Mouse (Mus musculus) spleen, postnatal 14 days (tissue): ENCODE measurements around the gene Gsdma.
A peak's percentile ranks its signal among the peaks of the same experiment; 100 is the strongest.
"Not testable (repeated sequence)": the region's sequence is repeated elsewhere in the genome, so short reads cannot be mapped to it uniquely, and the experiment has no call there.

Source experiments
- DNase-seq, 2 experiments: peaks; one replicate each; pipeline ENCODE4 v3.0.0; 2021 to 2022; ENCODE audit warnings: low spot score in 2 of 2

The Gsdma gene

DNA sequence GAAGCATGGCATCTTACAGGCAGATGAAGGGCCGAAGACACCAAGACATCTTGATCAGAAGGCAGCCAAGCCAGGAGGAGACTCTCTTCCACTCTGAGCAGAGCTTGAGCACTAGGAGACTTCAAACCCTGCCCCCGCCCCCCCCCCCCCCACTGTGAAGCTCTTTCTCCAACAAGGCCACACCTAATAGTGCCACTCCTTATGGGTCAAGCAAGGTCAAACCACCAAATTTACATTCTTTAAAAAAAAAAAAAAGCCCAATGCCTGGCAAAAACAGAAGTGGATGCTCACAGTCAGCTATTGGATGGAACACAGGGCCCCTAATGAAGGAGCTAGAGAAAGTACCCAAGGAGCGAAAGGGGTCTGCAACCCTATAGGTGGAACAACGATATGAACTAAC, 16.4 kb downstream of the Gsdma start:
- not testable (repeated sequence) for DNase-seq

GRCm38 (mm10) chr11:98681186-98681585, 17.0 kb downstream of the Gsdma start:
- DNase-seq: no peak

DNA sequence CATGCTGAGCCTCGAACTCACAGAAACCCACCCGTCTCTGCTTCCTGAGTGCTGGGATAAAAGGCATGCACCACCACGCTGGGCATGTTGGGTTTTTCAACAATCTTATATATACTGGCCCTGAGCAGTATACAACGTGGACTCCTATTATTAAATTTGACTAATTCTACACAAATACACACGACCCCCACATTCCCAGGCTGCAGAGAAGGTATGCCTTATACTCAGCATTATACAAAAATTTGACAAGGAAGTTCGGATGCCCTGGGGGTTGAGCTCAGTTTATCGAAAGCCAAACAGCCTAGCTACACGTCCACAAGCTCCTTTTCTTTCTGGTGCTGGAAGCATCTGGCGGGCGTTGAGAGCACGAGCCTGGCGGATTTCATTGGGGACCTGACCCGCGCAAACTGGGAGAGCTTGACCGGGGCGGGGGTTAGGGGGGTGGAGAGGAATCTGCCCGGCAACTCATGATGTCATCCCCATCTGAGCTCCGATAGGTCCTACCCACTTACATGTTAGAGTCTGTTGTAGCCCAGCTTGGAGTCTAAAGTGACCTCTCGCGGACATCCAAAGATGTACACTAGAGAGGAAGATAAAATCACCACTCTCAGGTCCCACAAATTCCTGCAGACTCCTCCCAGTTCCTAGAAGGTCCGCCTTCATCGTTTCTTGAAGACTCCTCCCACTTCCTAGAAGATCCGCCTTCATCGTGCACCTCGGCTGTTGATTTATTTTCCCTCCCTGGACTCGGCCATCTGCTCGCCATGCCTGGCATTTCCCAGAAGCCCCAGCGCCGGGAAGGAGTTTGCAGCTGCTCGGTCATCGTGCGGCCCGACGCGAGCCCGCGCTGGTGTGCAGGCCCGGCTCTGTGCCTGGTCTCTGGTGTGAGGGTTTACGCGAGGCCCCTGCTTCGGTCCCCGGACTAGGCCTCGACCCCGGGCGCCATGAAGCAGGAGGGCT, 17.9 kb downstream of the Gsdma start, which contains the start of gene Psmd3:
Psmd3 (plus strand) TSS at position 769 of the 960 bp plus-strand sequence.
- DNase-seq: peak; percentile 97 to 98

DNA sequence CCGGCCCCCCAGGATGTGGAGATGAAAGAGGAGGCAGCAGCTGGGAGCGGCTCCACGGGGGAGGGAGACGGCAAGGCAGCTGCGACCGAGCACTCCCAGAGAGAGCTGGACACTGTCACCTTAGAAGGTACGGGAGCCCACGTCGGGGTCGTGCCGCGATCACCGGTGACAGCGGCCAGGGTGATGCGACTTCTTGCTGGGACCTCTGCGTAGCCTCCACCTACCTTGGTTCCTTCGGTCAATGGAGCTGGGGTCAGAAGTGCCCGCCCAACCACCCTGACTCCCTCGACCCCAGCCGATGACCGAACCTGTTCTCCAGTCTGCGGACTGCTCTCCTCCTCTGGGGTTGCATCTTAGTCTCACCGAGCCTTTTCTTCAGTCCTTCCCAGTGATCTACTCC, 18.7 kb downstream of the Gsdma start:
- DNase-seq: no peak

GRCm38 (mm10) chr11:98685642-98686041, 21.5 kb downstream of the Gsdma start:
- DNase-seq: no peak

GRCm38 (mm10) chr11:98686976-98687375, 22.8 kb downstream of the Gsdma start:
- no peak for DNase-seq

DNA sequence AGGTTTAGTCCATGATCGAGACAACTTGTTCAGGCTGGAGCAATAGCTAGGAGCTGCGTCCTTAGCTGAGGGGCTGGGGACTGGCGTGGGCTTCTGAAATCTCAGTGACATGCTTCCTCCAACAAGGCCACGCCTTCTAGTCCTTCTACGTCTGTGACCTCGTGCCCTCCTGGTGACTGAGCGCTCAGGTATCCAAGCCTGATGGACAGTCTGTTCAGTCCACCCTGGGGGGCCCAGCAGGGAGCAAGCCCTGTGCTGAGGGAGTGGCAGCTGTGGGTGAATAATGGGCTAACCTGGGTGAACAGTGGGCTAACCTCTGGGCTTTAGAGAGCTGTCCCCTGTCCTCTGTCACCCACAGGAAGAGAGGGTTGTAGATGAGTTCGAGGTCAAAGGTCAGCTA, 23.9 kb downstream of the Gsdma start:
- DNase-seq: no peak

GRCm38 (mm10) chr11:98693201-98693600, 29.1 kb downstream of the Gsdma start:
- DNase-seq: no peak

GRCm38 (mm10) chr11:98693746-98694145, 29.6 kb downstream of the Gsdma start:
- no peak for DNase-seq

- DNase-seq: no peak
These were observed 30.1 kb downstream of the Gsdma start for GRCm38 (mm10) chr11:98694301-98694700.

DNA sequence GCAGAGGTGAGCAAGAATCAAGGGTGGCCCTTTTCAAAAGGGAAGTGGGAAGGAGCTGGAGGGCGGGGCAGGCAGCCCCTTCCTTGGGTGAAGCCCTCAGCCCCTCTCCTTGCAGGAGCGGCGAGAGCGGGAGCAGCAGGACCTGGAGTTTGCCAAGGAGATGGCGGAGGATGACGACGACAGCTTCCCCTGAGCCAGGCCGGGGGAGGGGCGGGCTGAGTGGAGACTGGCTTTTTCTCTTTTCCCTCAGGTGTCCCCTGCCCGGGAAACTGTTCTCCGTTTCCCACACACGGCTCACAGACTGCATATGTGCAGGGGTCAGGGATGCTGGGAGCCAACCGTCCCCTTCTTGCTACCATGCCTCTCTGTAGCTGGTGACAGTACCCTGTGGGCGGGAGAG, 31.3 kb downstream of the Gsdma start:
- DNase-seq: no peak

- no peak for DNase-seq
These were observed 32.5 kb downstream of the Gsdma start for GRCm38 (mm10) chr11:98696454-98697216.

DNA sequence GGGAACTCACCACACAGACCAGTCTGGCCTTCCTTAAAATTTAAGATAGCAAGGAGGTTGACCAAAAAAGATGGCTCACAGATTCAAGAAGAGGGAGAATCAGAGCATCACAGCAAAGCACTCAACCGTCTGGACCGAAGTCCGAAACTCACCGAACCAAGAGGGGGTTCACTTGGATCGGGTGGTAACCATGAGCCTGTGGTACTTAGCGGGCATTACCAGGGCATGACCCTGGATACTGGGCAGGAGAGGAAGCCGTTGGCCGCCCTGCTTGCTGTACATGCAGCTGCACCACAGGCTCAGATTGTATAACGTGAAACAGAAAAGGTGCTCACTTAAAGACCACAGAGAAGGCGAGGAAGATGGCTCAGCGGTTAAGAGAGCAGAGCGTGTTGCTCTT, 33.1 kb downstream of the Gsdma start:
- DNase-seq: no peak

- no peak for DNase-seq
These were observed 34.9 kb downstream of the Gsdma start for GRCm38 (mm10) chr11:98698849-98699640.

GRCm38 (mm10) chr11:98699911-98700310, 35.8 kb downstream of the Gsdma start:
- peak; percentile 57 to 74 for DNase-seq

DNA sequence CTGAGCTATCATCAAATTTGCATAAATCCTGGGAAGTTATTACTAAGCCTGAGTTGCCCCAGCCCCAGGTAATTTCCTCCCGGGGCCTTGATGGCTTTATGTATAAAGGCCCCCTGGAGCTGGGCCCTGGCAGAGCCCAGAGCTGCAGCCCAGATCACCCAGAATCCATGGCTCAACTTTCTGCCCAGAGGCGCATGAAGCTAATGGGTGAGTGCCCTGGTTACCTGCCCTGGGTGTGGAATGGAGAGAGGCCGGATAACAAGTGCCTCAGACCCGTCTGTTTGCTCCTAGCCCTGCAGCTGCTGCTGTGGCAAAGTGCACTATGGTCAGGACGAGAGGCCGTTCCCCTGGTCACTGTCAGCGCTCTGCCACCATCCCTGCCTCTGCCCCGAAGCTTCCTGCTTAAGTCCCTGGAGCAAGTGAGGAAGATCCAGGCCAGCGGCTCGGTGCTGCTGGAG, 37.1 kb downstream of the Gsdma start, which contains the start of gene Csf3:
Csf3 (plus strand) TSS at position 51 of the 458 bp plus-strand sequence.
- no peak for DNase-seq

DNA sequence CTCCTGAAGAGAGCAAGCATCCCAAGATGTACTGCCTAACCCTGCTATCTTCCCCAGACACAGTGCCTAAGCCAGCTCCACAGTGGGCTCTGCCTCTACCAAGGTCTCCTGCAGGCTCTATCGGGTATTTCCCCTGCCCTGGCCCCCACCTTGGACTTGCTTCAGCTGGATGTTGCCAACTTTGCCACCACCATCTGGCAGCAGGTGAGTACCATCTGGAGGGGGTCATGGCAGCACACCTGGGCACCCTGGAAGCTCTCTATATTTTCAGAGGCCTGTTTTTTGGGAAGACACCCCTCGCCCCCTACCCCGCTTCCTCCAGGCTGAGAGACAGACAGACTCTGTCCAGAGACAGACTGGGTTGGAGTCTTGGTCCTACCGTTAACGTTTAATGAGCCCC, 38.2 kb downstream of the Gsdma start:
- DNase-seq: no peak

DNA sequence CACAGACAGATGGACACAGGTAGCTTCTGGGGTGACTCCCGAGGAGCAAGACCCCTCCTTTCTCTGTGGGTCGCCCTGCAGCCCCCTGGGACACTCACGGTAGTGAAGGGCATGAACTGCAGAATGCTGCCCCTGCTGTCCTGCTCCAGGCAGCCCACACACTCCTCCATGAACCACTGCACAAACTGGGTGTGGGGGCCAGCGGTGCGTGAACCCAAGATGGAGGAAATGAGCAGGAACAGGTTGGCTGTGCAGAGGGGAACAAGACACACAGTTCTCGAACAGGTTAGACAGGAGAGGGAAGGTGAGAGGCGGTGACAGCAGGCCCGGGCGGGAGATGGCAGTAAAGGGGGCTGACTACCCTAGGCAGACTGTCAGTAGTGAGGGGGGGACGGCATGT, 40.9 kb downstream of the Gsdma start:
- no peak for DNase-seq

- DNase-seq: no peak
These were observed 43.5 kb downstream of the Gsdma start for GRCm38 (mm10) chr11:98707401-98708281.

DNA sequence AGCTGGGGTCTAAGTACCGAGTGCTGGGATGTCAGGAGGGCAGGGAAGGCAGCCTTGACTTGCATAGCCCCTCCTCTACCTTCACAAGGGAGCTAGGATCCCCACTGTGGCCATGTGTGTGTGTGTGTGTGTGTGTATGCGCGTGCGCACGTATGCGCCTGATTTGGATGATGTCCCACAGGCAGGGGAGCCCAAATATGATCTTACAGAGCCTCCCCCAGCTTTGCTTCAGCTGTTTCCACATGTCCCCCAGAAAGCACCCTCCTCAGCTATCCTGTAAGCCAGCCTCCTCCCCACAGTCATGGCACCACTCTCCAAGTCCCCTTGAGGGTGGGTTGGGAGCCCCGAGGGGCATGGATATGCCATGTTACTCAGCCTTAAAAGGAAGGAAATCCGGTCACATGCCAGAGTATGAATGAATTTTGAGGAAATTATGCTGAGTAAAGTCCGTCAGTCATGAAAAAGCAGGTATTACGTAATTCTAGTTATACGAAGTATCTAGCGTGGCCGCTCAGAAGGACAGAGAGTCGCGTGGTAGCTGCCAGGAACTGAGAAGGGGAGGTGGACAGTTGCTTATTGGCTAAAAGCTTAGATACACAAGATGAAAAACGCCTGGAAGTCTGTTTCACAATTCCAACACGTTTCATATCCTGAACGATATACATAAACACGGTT, 44.3 kb downstream of the Gsdma start:
- DNase-seq: no peak
